Mouse (Mus musculus): ENCODE data around the gene Hmgn2.

DNA sequence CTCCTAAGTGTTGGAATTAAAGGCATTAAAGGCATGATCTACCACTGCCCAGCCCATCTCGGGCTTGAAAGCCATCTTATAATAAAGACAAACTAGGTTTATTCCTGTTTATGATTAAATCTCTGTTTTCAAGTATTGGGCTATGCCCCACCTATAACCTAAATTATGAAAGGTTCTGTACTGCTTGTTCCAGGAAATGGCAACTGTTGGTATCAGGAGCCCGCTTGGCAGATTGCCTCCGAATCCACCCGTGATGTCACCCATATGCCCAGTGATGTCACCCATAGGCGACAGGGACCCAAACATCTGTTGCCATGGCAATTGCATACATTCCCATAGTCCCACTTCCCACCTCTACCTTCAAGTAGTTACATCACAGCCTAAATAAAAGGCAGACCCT is 44.7 kb downstream of the Hmgn2 start:
- TF ChIP-seq CTCF (IDR thresholded peaks at IDR 0.05; ENCODE audit: insufficient read depth, low read depth, low read length) = no peak
- TF ChIP-seq POLR2A (IDR thresholded peaks at IDR 0.05; ENCODE audit: insufficient read depth, low read depth, low read length) = no peak
